Comparison of ENCODE assay signal across 9 mouse cellular contexts in genomic region chr13:13775778-13776494, GRCm38 (mm10). TPM values are rescaled to one million over a fixed set of nuclear protein-coding genes. Genes with fewer than 3 reads are reported as not detected.
DNase-seq lines count a peak whose midpoint lies in the region; ATAC-seq and TF ChIP-seq lines count a peak whose summit lies in the region.
"Had no signal": no experiment of that assay in that cellular context is flagged by ENCODE, and none has a peak within 500 bp of the region (broad histone marks: within the 10 kb centered on the region; RNA-seq: fewer than 3 reads in every experiment).

No protein-coding gene starts in this region.

- H3K4me2 ChIP-seq in intestine, embryonic 15.5 days (replicated peaks), result no peak overlapping the region
- no peak overlapping the region for H3K4me2 ChIP-seq in intestine, embryonic 16.5 days (ENCODE audit: low read depth, low read length)
- H3K4me2 ChIP-seq in forebrain, postnatal 0 days (ENCODE audit: low read depth), result no peak overlapping the region
- no peak overlapping the region for H3K4me2 ChIP-seq in neural tube, embryonic 14.5 days (ENCODE audit: low read depth, low read length)
- no peak overlapping the region for H3K4me2 ChIP-seq in intestine, postnatal 0 days (replicated peaks; ENCODE audit: low read depth)

- H3K27ac ChIP-seq in intestine, embryonic 15.5 days, result no peak overlapping the region
- H3K27ac ChIP-seq in intestine, embryonic 16.5 days (ENCODE audit: low read length), result no peak overlapping the region
- H3K27ac ChIP-seq in forebrain, postnatal 0 days (ENCODE audit: low read depth, low read length), result no peak overlapping the region
- H3K27ac ChIP-seq in neural tube, embryonic 14.5 days (ENCODE audit: low read depth, low read length), result no peak overlapping the region
- no peak overlapping the region for H3K27ac ChIP-seq in intestine, postnatal 0 days (ENCODE audit: low read depth, low read length)

- no peaks in the 10 kb centered on the region for H3K27me3 ChIP-seq in intestine, embryonic 15.5 days (replicated peaks)
- H3K27me3 ChIP-seq in intestine, embryonic 16.5 days (replicated peaks; ENCODE audit: control insufficient read depth, insufficient read depth, low read length), result no peaks in the 10 kb centered on the region
- H3K27me3 ChIP-seq in forebrain, postnatal 0 days (ENCODE audit: insufficient read depth, low read length), result no peaks in the 10 kb centered on the region
- no peaks in the 10 kb centered on the region for H3K27me3 ChIP-seq in neural tube, embryonic 14.5 days (ENCODE audit: control insufficient read depth, insufficient read depth, low read length)
- H3K27me3 ChIP-seq in intestine, postnatal 0 days (replicated peaks; ENCODE audit: control insufficient read depth, insufficient read depth, low read length), result no peaks in the 10 kb centered on the region

- no peaks in the 10 kb centered on the region for H3K9me3 ChIP-seq in intestine, embryonic 15.5 days
- H3K9me3 ChIP-seq in intestine, embryonic 16.5 days (ENCODE audit: control insufficient read depth, low read length), result no peaks in the 10 kb centered on the region
- no peaks in the 10 kb centered on the region for H3K9me3 ChIP-seq in forebrain, postnatal 0 days (ENCODE audit: low read length)
- no peaks in the 10 kb centered on the region for H3K9me3 ChIP-seq in neural tube, embryonic 14.5 days (ENCODE audit: control insufficient read depth, low read length)
- H3K9me3 ChIP-seq in intestine, postnatal 0 days (ENCODE audit: control insufficient read depth), result no peaks in the 10 kb centered on the region

- no peaks in the 10 kb centered on the region for H3K4me1 ChIP-seq in intestine, embryonic 15.5 days (replicated peaks)
- H3K4me1 ChIP-seq in intestine, embryonic 16.5 days (ENCODE audit: control insufficient read depth, insufficient read depth, low read length), result no peaks in the 10 kb centered on the region
- H3K4me1 ChIP-seq in forebrain, postnatal 0 days (ENCODE audit: insufficient read depth), result no peaks in the 10 kb centered on the region
- no peaks in the 10 kb centered on the region for H3K4me1 ChIP-seq in neural tube, embryonic 14.5 days (ENCODE audit: control insufficient read depth, insufficient read depth, low read length)
- H3K4me1 ChIP-seq in intestine, postnatal 0 days (replicated peaks; ENCODE audit: control insufficient read depth, insufficient read depth, low read length), result no peaks in the 10 kb centered on the region

- no peak for TF ChIP-seq CTCF in forebrain, postnatal 0 days (IDR thresholded peaks at IDR 0.05; ENCODE audit: low read depth)
- TF ChIP-seq CTCF in intestine, postnatal 0 days (IDR thresholded peaks at IDR 0.05; ENCODE audit: low read depth), result no peak

- H3K36me3 ChIP-seq in intestine, embryonic 15.5 days, result no peaks in the 10 kb centered on the region
- 0 out of 2 replicates have a peak, but pooled peaks cover 3% of the 10 kb centered on the region for H3K36me3 ChIP-seq in intestine, embryonic 16.5 days (ENCODE audit: control insufficient read depth, insufficient read depth, low read length)
- peaks cover 15% of the 10 kb centered on the region for H3K36me3 ChIP-seq in forebrain, postnatal 0 days (ENCODE audit: insufficient read depth)
- 0 out of 2 replicates have a peak, but pooled peaks cover 3% of the 10 kb centered on the region for H3K36me3 ChIP-seq in neural tube, embryonic 14.5 days (ENCODE audit: control insufficient read depth, insufficient read depth, low read length)
- H3K36me3 ChIP-seq in intestine, postnatal 0 days (ENCODE audit: control insufficient read depth, insufficient read depth), result 0 out of 2 replicates have a peak, but pooled peaks cover 4% of the 10 kb centered on the region

- ATAC-seq in intestine, embryonic 15.5 days, result 0 out of 2 replicates have a peak, but pooled peaks have one; percentile 31
- ATAC-seq in intestine, embryonic 16.5 days, result no peak
- peak; percentile 54 for ATAC-seq in forebrain, postnatal 0 days
- peak; percentile 86 for ATAC-seq in neural tube, embryonic 14.5 days (ENCODE audit: low read depth)
- ATAC-seq in intestine, postnatal 0 days, result no peak

- H3K4me3 ChIP-seq in intestine, embryonic 15.5 days (replicated peaks), result no peak overlapping the region
- no peak overlapping the region for H3K4me3 ChIP-seq in intestine, embryonic 16.5 days (ENCODE audit: low read length)
- H3K4me3 ChIP-seq in forebrain, postnatal 0 days (ENCODE audit: low read depth, low read length), result no peak overlapping the region
- H3K4me3 ChIP-seq in neural tube, embryonic 14.5 days (ENCODE audit: low read depth, low read length), result no peak overlapping the region
- no peak overlapping the region for H3K4me3 ChIP-seq in intestine, postnatal 0 days (ENCODE audit: low read depth, low read length)
- H3K4me3 ChIP-seq: myocyte had no signal

- no peak overlapping the region for H3K9ac ChIP-seq in intestine, embryonic 15.5 days
- no peak overlapping the region for H3K9ac ChIP-seq in intestine, embryonic 16.5 days (ENCODE audit: low read depth, low read length)
- no peak overlapping the region for H3K9ac ChIP-seq in forebrain, postnatal 0 days
- H3K9ac ChIP-seq in neural tube, embryonic 14.5 days (replicated peaks; ENCODE audit: low read depth, low read length), result no peak overlapping the region
- H3K9ac ChIP-seq in intestine, postnatal 0 days (ENCODE audit: low read depth, low read length), result no peak overlapping the region

- peak; percentile 14 for DNase-seq in Muller cell, postnatal 12 days (ENCODE audit: inconsistent ontology term)
- DNase-seq in forebrain, postnatal 0 days, result no peak
- peak; percentile 47 to 55 for DNase-seq in kidney, postnatal 4 days
- DNase-seq in urinary bladder, postnatal 10 days (ENCODE audit: low spot score), result no peak

RNA-seq across cellular contexts. Expression of gene Gng4, which starts 7.9 kb away (rescaled TPM):
- 2.4 and 3.0 TPM in 2 replicates for polyA plus RNA-seq in intestine, embryonic 15.5 days (2015; fragmentation: Nextera tagmentation; extraction: Ambion mirVana)
- 2.1 and 2.2 TPM in 2 replicates for polyA plus RNA-seq in intestine, embryonic 16.5 days (2015; fragmentation: Nextera tagmentation; extraction: Ambion mirVana)
- total RNA-seq in forebrain, postnatal 0 days (2014; rRNA removed), result 88.4 and 114 TPM in 2 replicates
- polyA plus RNA-seq in forebrain, postnatal 0 days (2015; fragmentation: Nextera tagmentation; extraction: Ambion mirVana), result 71.2 and 91.4 TPM in 2 replicates
- 51.6 and 78.1 TPM in 2 replicates for polyA plus RNA-seq in neural tube, embryonic 14.5 days (2014; fragmentation: Nextera tagmentation; extraction: Ambion mirVana)
- polyA plus RNA-seq in intestine, postnatal 0 days (2015; fragmentation: Nextera tagmentation; extraction: Ambion mirVana), result 2.9 and 3.8 TPM in 2 replicates

Comparison
In these comparisons a context has a peak if more than half of its experiments do, and no peak if none do; other contexts are left out.
1. ATAC-seq: peak in intestine, embryonic 15.5 days (single experiment), forebrain, postnatal 0 days (single experiment) and neural tube, embryonic 14.5 days (single experiment); none in intestine, embryonic 16.5 days (single experiment) and intestine, postnatal 0 days (single experiment).
2. DNase-seq: peak in Muller cell, postnatal 12 days (single experiment) and kidney, postnatal 4 days (2 of 2); none in forebrain, postnatal 0 days (single experiment) and urinary bladder, postnatal 10 days (single experiment).
3. RNA of gene Gng4, which starts 7.9 kb away (polyA plus RNA-seq): 71.2 to 91.4 TPM in forebrain, postnatal 0 days and 51.6 to 78.1 TPM in neural tube, embryonic 14.5 days; 2.9 to 3.8 TPM in intestine, postnatal 0 days, 2.4 to 3.0 TPM in intestine, embryonic 15.5 days and 2.1 to 2.2 TPM in intestine, embryonic 16.5 days; every median in the first group is over 10 times any median in the second.